Mouse (Mus musculus): Measurements from ENCODE around the gene Galnt4.

Gene Galnt4

GRCm38 (mm10) chr10:99107964-99108363 lies at the start of gene Galnt4:
Gene Galnt4 (plus strand): TSS chr10:99108159.
- DNase-seq (ENCODE audit: low spot score) = peak; percentile 82

GRCm38 (mm10) chr10:99060588-99060987 lies 47.4 kb upstream of the Galnt4 start:
- DNase-seq (ENCODE audit: low spot score) = no peak

DNA sequence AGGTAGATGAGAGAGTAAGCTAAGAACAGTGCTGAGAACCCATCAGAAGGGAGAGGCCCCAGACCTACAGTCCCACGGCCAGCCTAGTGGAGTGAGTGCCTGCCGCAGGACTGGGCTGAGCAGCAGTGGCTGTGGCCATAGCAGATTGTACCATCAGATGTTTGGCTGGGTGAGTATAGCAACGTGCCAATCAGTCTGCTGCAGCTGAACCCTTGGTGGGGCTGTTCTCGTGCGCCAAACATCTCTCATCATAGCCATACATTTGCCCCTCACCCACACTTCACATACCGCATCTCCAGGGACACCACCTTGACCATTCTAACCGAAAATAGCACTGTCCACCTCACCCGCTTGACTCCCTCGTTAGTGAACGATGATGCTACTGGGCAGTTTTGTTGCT lies 46.5 kb upstream of the Galnt4 start:
- DNase-seq (ENCODE audit: low spot score) = no peak

DNA sequence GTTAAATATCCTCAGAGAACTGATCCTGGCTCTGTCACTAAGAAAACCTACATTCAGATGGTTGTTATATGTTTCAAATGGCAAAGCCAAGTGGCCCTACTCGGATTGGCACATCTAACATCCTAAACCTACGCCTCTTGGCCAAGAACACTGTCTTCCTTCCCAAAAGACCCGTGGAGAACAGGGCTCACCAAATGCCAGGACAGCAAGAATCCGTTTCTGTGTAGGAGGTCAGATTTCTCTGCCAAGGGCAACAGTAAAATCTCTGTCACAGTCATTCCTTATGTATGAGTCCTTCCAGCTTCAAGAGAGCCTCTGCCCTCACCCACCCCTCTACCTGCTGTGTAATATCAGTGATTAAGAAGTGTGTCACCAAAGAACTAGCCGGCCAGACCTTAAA lies 45.4 kb upstream of the Galnt4 start:
- DNase-seq (ENCODE audit: low spot score) = no peak

DNA sequence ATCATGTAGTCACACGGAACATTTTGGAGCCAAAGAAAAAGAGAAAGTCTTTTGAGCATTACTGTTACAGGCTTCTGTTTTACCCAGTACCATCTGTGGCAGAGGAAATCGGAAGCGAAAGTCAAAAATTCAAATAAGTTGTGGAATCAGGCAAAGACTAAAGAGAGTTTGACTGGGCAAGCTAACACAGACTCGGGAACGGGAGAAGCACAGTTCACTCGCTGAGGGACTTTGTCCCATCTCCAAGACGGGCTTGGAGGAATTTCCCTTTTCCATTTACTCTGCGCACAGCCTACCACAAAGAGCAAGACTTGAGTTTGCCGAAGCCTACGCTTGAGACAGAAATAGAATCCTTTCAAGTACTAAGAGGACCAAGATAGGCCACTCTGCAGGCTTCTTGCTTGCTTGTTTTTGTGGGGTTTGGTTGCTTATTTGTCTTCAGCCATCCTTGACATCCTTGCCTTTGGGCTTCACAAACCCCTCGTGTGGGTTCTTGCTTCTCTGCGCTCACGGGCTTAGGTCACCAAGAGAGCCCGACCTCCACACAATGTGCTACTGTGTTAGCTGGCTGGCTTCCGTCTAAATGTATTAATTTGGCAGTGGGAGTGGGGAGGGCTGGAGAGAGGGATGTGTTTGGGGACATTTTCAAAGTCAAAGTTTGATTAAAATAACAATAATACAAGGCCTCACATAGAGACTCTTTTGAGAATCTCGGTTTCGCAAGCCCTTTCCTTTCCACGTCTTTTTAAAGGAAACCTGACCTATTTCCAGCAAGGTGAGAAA lies 31.7 kb upstream of the Galnt4 start:
- DNase-seq (ENCODE audit: low spot score) = no peak

- no peak for DNase-seq (ENCODE audit: low spot score)
These were observed 29.3 kb upstream of the Galnt4 start for GRCm38 (mm10) chr10:99078621-99079020.

DNA sequence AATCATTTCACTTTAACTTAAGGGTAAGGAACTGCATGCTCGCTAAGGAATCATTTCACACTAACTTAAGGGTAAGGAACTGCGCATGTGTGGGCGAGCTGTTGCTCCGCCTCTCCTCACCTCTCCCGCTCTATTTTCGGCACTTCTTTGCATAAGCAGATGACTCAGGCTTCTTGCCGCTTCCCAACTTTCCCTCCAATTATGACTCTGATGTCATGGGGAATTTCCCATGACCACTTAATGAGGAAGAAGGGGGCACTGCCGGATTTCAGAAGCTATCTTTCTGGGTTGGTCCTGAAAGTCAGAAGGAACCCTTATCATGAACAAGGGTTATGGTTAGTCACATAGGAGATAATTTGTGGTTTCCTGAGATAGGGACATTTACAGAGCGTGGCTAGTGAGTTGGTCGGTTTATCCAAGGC lies 26.4 kb upstream of the Galnt4 start:
- DNase-seq (ENCODE audit: low spot score) = no peak

DNA sequence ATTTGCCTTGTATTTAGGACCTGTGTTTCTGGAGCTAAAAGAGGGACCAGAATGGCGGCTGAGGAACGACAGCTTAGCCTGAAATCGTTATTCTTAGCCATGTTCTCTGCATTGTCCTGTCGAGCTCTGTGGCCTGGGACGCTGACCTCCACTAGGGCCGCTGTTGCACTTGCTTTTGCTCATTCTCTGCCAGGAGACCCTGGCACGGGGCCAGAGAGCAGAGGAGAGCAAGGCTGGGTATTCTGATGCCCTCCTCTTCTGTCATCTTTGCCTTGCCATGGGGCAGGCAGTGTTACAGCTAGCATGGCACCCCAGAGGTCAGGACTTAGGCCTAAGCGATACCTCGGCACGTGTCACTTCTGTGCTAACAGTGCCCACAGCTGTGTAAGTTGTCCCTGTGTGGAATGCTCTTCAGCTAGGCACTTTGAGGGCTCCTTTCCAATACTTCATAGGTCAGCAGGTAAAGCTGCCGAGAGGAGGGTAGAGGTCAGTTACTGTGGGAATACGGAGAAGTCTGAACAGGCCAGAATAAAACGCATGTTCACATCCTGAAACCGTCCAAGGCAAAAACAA lies 24.4 kb upstream of the Galnt4 start:
- no peak for DNase-seq (ENCODE audit: low spot score)

DNA sequence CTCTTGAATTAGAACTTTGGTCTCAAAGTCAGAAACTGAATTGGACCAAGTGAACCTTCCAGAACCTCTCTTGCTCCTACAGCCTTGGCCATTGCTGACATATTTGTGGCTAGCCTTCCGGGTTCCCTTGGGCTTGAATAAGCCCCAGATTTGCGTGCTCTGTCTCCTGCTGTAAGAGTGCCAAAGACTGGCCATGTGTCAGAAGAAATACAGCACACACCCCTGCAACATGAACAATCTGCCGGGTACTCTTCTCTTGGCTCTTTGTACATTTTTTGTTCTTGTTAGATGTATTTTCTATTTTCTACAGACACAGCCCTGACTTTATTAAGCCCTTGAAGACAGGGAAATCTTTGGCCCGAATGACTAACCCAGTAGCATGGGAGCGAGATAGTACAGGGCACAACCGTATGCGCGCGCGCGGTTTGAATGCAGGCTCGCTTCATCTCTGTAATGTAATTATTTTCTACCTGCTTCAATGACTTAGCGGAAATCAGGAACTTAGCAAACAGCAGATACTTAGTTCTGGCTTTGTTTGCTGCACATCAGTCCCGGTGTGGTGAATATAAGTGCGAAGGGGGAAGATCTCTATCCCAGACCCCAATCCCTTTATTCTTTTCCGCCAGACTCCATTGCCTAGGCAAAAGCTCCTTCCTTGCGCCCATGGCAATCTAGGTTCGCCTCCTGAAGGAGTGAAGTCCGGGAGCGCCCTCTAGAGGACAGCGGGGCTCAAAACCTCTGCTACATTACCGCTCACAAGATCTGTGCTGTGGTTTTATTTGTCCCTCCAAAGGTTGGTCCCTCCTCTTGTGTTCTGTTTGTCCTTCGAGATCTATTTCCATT lies 23.3 kb upstream of the Galnt4 start:
- DNase-seq (ENCODE audit: low spot score) = peak; percentile 93

GRCm38 (mm10) chr10:99085240-99085587 lies 22.7 kb upstream of the Galnt4 start:
- DNase-seq (ENCODE audit: low spot score) = no peak

DNA sequence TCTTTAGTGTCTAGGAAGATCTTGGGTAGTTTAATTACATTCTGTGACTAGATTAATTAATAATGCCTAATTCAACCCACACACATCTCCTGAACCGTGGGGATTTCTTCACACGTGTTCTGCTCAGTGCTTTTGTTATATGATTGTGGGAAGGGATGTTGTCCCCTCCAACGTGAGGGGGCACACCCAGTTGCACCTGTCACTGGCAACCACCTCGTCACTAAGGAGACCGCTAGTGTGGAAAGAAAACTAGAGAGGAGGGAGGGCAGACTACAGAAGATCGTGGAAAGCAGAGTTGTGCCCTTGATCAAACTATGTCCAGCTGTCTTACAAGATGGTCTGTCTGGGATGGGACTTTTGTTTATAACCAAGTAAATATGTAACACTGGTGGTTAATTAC lies 21.9 kb upstream of the Galnt4 start:
- DNase-seq (ENCODE audit: low spot score) = no peak

- no peak for DNase-seq (ENCODE audit: low spot score)
These were observed 18.1 kb upstream of the Galnt4 start for GRCm38 (mm10) chr10:99089906-99090305.

DNA sequence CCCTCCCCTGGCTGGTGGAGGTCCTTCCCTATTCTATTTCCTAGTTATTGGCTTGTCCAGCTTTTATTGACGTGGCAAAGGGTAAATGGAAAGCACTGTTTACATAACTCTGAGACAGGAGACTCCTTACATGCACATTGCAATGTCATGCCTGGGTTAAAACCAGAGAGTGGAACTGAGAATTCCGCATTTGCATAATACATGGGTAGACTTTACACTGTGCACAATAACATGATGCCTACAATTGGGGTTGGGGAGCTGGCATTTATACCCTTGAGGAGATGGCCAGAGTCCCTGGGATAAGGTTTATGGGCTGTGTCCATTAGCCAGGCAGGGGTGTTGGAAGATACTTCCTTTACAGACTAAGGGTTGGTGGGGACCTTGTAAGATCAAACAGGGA lies 14.6 kb upstream of the Galnt4 start:
- no peak for DNase-seq (ENCODE audit: low spot score)

GRCm38 (mm10) chr10:99095114-99095513 lies 12.8 kb upstream of the Galnt4 start:
- no peak for DNase-seq (ENCODE audit: low spot score)

DNA sequence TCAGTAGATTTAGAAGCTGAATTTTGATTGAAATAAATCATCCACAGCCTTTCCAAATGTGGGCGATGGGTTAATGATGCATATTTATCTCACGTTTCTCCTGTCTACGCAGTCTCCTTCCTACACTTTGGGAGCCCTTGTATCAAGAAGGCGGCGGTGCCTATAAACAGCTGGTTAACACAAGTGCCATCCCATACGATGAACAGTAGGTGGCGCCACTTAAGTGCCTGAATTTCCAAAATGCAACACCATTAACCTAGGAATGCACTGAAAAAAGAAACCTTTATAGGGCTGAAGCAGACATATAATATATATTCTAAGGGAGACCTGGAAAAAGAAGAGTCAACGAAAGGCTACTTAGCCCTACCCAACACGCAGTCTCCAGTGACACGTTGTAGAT lies 10.6 kb upstream of the Galnt4 start:
- DNase-seq (ENCODE audit: low spot score) = peak; percentile 59

DNA sequence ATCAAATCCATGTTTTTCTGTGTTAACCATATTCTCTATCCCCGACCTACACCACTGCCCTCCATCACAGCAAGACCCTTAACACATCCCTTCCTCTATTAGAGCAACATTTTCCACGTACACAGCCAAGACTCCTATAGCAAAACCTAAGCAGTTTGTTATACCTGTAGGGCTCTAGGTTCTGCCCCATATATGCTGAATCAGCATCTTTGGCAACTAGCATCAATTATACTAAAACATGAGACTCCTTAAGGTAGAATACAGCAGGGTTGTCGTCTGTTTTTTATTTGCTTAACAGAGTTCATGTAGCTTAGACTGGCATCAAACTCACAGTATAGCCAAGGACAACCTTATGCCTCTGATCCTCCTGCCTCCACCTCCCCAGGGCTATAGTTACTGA lies 2.4 kb upstream of the Galnt4 start:
- no peak for DNase-seq (ENCODE audit: low spot score)

DNA sequence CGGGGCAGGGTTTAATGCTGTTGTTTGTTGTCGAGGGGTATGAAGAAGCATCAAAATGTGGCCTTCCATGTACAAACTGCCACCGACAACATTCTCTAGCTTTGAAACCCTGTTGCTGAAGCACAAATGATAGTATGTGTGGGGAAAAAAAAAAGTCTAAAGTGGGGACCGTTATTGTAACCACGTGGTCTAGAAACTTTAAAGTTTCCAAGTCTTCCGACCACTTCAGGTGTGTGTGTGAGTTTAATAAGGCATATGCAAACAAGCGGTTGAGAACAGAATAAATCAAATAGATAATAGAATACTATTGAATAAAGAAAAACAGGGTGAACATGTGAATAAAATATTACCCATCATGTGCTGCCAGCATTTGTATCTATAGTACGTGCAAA lies 1.7 kb upstream of the Galnt4 start:
- DNase-seq (ENCODE audit: low spot score) = no peak

DNA sequence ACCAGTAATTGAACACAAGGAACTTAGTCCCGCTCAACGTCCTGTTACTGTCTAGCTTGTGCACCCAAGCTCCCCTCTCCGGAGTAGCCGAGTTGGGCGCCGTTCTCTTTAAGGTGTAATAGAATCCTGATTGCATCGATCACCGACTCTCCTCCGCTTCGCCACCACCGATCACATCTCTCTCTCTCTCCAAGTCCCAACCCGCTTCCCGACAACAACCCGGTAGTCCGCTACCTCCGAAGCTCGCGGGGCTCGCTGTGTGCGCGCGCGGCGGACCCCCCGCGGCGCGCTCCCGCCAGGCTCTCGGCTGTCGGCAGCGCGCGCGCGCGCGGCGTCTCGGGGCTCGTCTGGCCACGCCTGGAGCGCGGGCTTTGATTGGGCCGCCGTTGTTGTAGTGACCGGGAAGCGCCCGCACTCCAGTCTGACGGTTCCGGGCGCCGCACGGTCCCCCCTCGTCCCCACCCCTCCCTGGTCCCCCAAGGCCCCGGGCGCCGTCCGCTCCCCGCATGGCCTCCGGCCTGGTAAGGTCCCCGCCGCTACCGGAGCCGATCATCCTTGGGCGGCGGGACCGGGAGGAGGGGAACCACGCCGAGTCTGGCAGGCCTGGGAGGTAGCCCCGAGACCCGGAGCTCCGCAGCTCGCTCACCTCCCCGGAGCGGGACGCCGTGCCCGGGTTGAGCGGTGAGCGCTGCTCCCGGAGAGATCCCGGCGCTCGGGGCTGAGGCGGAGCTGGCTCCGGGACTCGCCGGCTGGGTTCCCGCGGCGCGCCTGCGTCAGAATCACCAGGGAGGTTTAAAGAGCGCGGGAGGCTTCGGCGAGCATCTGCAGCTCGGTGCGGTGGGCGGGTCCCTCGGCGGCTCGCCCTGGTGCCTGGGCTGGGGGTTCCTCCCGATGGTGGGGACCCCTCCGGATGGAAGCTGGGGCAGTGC lies 992 bp upstream of the Galnt4 start, which contains the start of gene Poc1b:
Poc1b (plus strand) TSS at position 334 of the 929 bp plus-strand sequence.
- peak; percentile 89 for DNase-seq (ENCODE audit: low spot score)

DNA sequence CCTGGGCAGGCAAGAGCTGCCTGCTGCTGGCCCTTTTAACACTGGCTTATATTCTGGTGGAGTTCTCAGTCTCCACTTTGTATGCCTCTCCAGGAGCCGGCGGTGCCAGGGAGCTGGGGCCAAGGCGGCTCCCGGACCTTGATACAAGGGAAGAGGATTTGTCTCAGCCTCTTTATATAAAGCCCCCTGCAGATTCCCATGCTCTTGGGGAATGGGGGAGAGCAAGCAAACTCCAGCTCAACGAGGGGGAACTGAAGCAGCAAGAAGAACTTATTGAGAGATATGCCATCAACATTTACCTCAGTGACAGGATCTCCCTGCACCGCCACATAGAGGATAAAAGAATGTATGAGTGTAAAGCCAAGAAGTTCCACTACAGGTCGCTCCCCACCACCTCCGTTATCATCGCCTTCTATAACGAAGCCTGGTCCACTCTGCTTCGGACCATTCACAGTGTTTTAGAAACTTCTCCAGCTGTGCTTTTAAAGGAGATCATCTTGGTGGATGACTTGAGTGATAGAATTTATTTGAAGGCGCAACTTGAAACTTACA lies 548 bp downstream of the Galnt4 start:
- DNase-seq (ENCODE audit: low spot score) = peak; percentile 23

DNA sequence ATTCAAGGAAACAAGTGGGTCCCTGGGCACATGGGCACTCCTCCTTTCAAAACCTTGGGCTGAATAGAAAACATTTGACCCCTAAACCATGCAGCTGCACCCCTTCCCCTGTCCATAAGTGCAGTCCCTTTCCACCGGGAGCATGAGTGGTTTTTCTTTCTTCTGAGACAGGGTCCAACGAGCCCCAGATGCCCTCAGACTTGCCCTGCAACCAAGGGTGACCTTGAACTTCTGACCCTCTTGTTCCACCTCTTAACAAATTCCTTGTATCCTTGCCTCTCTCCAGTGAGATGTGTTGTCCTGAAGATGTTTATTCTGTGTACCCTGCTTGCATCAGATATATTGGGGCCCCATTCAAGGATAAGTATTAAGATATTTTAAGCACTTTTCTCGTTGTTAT lies 5.6 kb downstream of the Galnt4 start:
- no peak for DNase-seq (ENCODE audit: low spot score)

DNA sequence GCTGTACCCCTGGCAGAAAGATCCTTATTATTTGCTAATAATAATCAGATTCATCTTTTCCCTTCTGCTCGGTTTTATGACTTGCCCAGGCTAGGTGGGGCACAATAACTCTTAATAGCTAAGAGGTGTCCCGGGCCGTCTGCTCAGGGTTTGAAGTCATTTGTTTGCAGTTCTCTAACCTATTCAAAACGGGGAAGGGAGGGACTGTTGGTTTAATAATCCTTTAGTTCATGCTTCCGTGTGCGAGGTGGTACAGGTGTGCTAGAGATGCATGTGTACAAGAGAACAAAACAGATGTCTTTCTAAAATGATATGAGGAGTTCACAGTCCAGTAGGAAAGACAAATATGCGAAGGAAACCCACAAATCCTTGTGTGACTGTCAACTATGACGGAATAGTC lies 6.3 kb downstream of the Galnt4 start:
- no peak for DNase-seq (ENCODE audit: low spot score)

Data from retina, embryonic 14.5 days (tissue).